Comparison of ENCODE assay signal across 31 mouse cellular contexts in the genomic region with DNA sequence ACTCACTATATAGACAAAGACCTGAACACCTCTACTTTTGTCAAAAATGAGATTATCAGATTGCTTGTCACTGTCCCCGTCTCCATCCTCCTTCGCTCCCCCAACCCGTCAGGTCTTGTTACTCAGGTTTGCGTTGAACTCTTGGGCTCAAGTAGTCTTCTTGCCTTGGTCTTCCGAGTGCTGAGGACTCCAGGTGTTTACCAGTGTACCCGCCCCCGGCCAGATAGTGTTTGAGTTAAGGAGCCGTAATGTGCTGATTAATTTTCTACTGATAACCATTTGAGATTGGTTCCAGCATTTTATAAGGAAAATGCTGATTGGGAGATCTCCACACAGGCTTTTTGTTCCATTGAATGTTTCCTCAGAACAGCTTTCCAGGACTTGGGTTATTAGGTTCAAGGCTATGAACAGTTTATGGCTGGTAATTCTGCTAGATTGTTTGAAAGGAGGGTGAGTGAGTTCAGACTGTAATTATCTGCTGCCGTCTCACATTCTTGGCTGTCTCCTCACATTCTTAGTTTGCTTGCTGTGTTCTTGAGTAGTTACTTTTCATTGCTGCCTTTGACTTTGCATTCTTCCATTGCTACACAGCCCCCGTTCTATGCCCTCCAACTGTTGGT. TPM values are rescaled to one million over a fixed set of nuclear protein-coding genes. Genes with fewer than 3 reads are reported as not detected.
"Had no signal": no experiment of that assay in that cellular context is flagged by ENCODE, and none has a peak within 500 bp of the region (broad histone marks: within the 10 kb centered on the region; RNA-seq: fewer than 3 reads in every experiment).

No protein-coding gene starts in this region.

- H3K4me2 ChIP-seq: heart, embryonic 12.5 days; hindbrain, embryonic 13.5 days; hindbrain, embryonic 15.5 days; kidney, embryonic 15.5 days; limb, embryonic 12.5 days; liver, embryonic 11.5 days; liver, embryonic 13.5 days; liver, embryonic 15.5 days had no signal

- DNase-seq: gastrocnemius, postnatal 14 days; gastrocnemius, postnatal 36 days; heart, adult 18-20 months; heart, postnatal 10 days; heart, postnatal 36 days; kidney, adult 18-20 months; kidney, adult 9 months; kidney, postnatal 4 days; layer of hippocampus, postnatal 36 days; liver; liver, embryonic 13.5 days had no signal

- H3K9ac ChIP-seq: heart, embryonic 12.5 days; hindbrain, embryonic 13.5 days; hindbrain, embryonic 15.5 days; kidney, embryonic 15.5 days; limb, embryonic 12.5 days; liver, embryonic 13.5 days; liver, embryonic 15.5 days had no signal

- H3K27ac ChIP-seq: heart, embryonic 10.5 days; hindbrain, embryonic 13.5 days; hindbrain, embryonic 15.5 days; hindbrain, postnatal 0 days; kidney, embryonic 15.5 days; kidney, postnatal 0 days; layer of hippocampus, adult 2 months; left cerebral cortex, adult 2 months; limb, embryonic 10.5 days; limb, embryonic 12.5 days; liver, embryonic 13.5 days; liver, embryonic 15.5 days had no signal

- H3K27me3 ChIP-seq: heart, embryonic 12.5 days; hindbrain, embryonic 13.5 days; hindbrain, embryonic 15.5 days; liver, embryonic 13.5 days; liver, embryonic 15.5 days had no signal

- H3K9me3 ChIP-seq: heart, embryonic 10.5 days; hindbrain, embryonic 13.5 days; hindbrain, embryonic 15.5 days; kidney, embryonic 15.5 days; limb, embryonic 10.5 days; limb, embryonic 12.5 days; liver, embryonic 13.5 days; liver, embryonic 15.5 days had no signal

- H3K4me3 ChIP-seq: heart, embryonic 10.5 days; heart, embryonic 12.5 days; hindbrain, embryonic 13.5 days; hindbrain, embryonic 15.5 days; kidney, embryonic 15.5 days; layer of hippocampus, adult 2 months; left cerebral cortex, adult 2 months; limb, embryonic 10.5 days; limb, embryonic 12.5 days; liver, embryonic 13.5 days; liver, embryonic 15.5 days had no signal

- H3K4me1 ChIP-seq: heart, embryonic 10.5 days; heart, embryonic 12.5 days; hindbrain, embryonic 13.5 days; hindbrain, embryonic 15.5 days; kidney, embryonic 15.5 days; limb, embryonic 10.5 days; limb, embryonic 12.5 days; liver, embryonic 13.5 days; liver, embryonic 15.5 days had no signal

- ATAC-seq: hindbrain, postnatal 0 days had no signal

- H3K36me3 ChIP-seq: hindbrain, embryonic 15.5 days; liver, embryonic 13.5 days; liver, embryonic 15.5 days had no signal

RNA-seq across cellular contexts. Expression of a gene that starts 22.6 kb away (rescaled TPM):
- total RNA-seq: gastrocnemius, postnatal 14 days; gastrocnemius, postnatal 36 days; heart, adult 18-20 months; heart, adult 8-10 months; heart, postnatal 10 days; heart, postnatal 36 days; hematopoietic stem cell, adult 5-6 weeks; hindbrain, postnatal 0 days; layer of hippocampus, adult 2 months; layer of hippocampus, postnatal 14 days; layer of hippocampus, postnatal 36 days; left cerebral cortex, adult 2 months; left cerebral cortex, postnatal 14 days; left cerebral cortex, postnatal 36 days had no signal
- polyA plus RNA-seq: heart, embryonic 14.5 days; hindbrain, embryonic 11.5 days; limb, embryonic 12.5 days had no signal
